8 mouse cellular contexts compared by ENCODE assay signal in the genomic region with DNA sequence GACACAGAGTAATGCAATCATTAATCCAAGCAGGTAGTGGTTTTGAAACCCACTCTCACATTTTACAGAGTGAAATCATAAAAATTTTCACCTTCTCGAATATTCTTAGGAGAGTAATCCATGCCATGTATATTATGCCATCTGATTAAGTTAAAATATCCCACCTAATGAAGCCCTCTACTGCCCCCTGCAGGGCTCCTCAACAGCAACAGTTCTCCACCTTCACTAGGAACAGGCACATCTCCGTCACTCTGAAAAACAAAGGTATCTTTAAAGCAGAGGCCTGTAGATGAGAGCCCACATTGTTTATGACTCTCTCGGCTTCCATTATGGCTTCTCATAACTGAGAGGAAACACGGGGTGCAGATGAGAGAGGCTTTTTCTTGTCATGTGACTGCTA.
DNase-seq lines count a peak whose midpoint lies in the region; ATAC-seq lines count a peak whose summit lies in the region.
"Had no signal": no experiment of that assay in that cellular context is flagged by ENCODE, and none has a peak within 500 bp of the region (broad histone marks: within the 10 kb centered on the region; RNA-seq: fewer than 3 reads in every experiment).

No protein-coding gene starts in this region.

- no peak overlapping the region for H3K9ac ChIP-seq in limb, embryonic 11.5 days (ENCODE audit: low read length)

- H3K9me3 ChIP-seq in limb, embryonic 11.5 days (ENCODE audit: control insufficient read depth, low read length) = no peaks in the 10 kb centered on the region

- ATAC-seq in limb, embryonic 11.5 days (ENCODE audit: insufficient number of reproducible peaks, low FRiP score, low TSS enrichment, low read depth) = no peak

- H3K4me1 ChIP-seq in limb, embryonic 11.5 days (ENCODE audit: control insufficient read depth, insufficient read depth, low read length) = no peaks in the 10 kb centered on the region

- H3K4me2 ChIP-seq in limb, embryonic 11.5 days (ENCODE audit: low read depth, severe bottlenecking) = no peak overlapping the region

- H3K4me3 ChIP-seq in limb, embryonic 11.5 days (ENCODE audit: low read depth, low read length) = no peak overlapping the region
- H3K4me3 ChIP-seq: myocyte had no signal

- peak; percentile 15 for DNase-seq in right cerebral cortex, adult 18-20 months
- DNase-seq in right cerebral cortex, postnatal 25 days = no peak
- DNase-seq in adrenal gland, adult (ENCODE audit: inconsistent age in 2 of 2, low spot score in 1 of 2) = peak; percentile 23 to 83
- DNase-seq in cerebellum, postnatal 14 days = peak; percentile 77 to 81
- DNase-seq in heart, postnatal 4 days = peak; percentile 63
- DNase-seq in limb, embryonic 11.5 days (ENCODE audit: low spot score) = peak; percentile 62
- DNase-seq in retina, embryonic 14.5 days (ENCODE audit: low spot score) = peak; percentile 72

- 61% methylated on average over 4 of the region's 4 CpGs for WGBS in limb, embryonic 11.5 days

- H3K36me3 ChIP-seq in limb, embryonic 11.5 days (ENCODE audit: control insufficient read depth, insufficient read depth, low read length) = no peaks in the 10 kb centered on the region

- no peak overlapping the region for H3K27ac ChIP-seq in limb, embryonic 11.5 days (replicated peaks; ENCODE audit: low read depth, low read length)

- H3K27me3 ChIP-seq in limb, embryonic 11.5 days (ENCODE audit: control insufficient read depth, insufficient read depth, low read length) = no peaks in the 10 kb centered on the region
